Mouse (Mus musculus) embryonic facial prominence, embryonic 11.5 days (tissue): ENCODE measurements around the gene Fez2. TPM values are rescaled to one million over a fixed set of nuclear protein-coding genes. Genes with fewer than 3 reads are reported as not detected.

Experiments
- ATAC-seq: fragments of 200-750 bp; cut with Nextera tagmentation; replicated peaks from 2 replicates; pipeline ENCODE4 v1.8.0; 2017; ENCODE audit warnings: low read depth; ENCODE audit not compliant: insufficient number of reproducible peaks, low FRiP score, low TSS enrichment
- DNase-seq: peaks from one replicate; pipeline ENCODE4 v3.0.0-alpha.2; 2015; ENCODE audit warnings: low spot score
- H3K27ac ChIP-seq: fragments of 300-500 bp; sonication (generic); replicated peaks from 2 replicates; pipeline ENCODE4 v1.5.1; 2014; ENCODE audit warnings: mild to moderate bottlenecking, low read depth, low read length, control low read depth
- H3K27me3 ChIP-seq: fragments of 300-500 bp; sonication (generic); 2 replicates; pipeline ENCODE4 v1.6.1; 2014; ENCODE audit warnings: mild to moderate bottlenecking, low read length, moderate library complexity, mixed read lengths; ENCODE audit not compliant: control insufficient read depth, insufficient read depth
- H3K36me3 ChIP-seq: fragments of 300-500 bp; sonication (generic); replicated peaks from 2 replicates; pipeline ENCODE4 v1.6.1; 2014; ENCODE audit warnings: low read depth, mild to moderate bottlenecking, low read length, moderate library complexity, mixed read lengths; ENCODE audit not compliant: control insufficient read depth, insufficient read depth
- H3K4me1 ChIP-seq: fragments of 300-500 bp; sonication (generic); 2 replicates; pipeline ENCODE4 v1.6.1; 2014; ENCODE audit warnings: low read length, mixed read lengths; ENCODE audit not compliant: control insufficient read depth, insufficient read depth
- H3K4me2 ChIP-seq: fragments of 300-500 bp; sonication (generic); 2 replicates; pipeline ENCODE4 v1.6.1; 2014; ENCODE audit warnings: low read depth, mild to moderate bottlenecking, control low read depth, low read length, moderate library complexity
- H3K4me3 ChIP-seq: fragments of 300-500 bp; sonication (generic); 2 replicates; pipeline ENCODE4 v1.5.1; 2014; ENCODE audit warnings: low read depth, low read length, control low read depth
- H3K9ac ChIP-seq: fragments of 300-500 bp; sonication (generic); replicated peaks from 2 replicates; pipeline ENCODE4 v1.6.1; 2014; ENCODE audit warnings: mild to moderate bottlenecking, control low read depth, low read length
- H3K9me3 ChIP-seq: fragments of 300-500 bp; sonication (generic); replicated peaks from 2 replicates; pipeline ENCODE4 v1.6.1; 2016; ENCODE audit warnings: mild to moderate bottlenecking, low read length, inconsistent platforms, mixed read lengths; ENCODE audit not compliant: control insufficient read depth
- WGBS: fragments of 180-500 bp; shearing (Covaris S2); extraction: QIAGEN DNeasy Blood & Tissue Kit; methylation state at CpG from one replicate; pipeline ENCODE4 v1.1.7; 2014; 5-methylcytosine and 5-hydroxymethylcytosine counted together
- polyA plus RNA-seq: library from polyadenylated mRNA; unstranded; fragments of >200 nt; fragmentation: Nextera tagmentation; extraction: Ambion mirVana; gene quantifications from 2 replicates; pipeline ENCODE4 v1.2.1, GENCODE M21; 2014

Fez2 gene
- polyA plus RNA-seq, 1 experiment from 2014 or later: 46.1 TPM

DNA sequence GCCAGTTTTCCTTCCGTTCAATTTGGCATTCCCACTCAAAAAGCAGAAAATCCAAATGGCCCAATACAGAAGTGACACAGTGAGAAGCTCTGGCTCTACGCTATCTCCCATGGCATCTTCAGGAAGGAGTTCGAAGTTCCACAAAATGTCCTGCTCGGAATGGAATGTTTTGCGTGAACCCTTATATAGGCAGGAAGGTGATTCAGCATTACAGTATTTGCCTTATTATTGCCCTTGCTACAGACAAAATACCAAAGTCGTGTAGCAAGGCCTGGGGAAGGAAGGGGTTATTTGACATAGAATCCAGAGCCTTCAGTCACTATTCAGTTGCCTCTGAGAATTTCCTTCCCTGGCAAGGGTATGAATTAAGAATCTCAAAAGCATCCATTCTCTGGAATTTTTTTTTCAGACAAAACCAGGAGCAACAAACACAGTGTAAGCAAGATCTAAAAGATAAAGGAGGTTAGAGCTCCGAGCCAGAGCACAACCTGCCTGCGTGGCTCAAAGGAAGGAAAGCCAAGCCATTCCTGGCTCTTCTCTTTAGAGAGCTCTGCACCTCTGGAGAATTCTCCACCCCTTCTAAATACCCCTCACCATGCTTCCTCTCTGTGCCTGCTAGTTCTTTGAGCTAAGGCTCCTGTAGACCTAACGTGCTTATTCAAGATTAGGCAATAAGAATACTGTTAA is 25.4 kb downstream of the Fez2 start:
- no peak for ATAC-seq
- DNase-seq: no peak
- no peak overlapping the region for H3K4me3 ChIP-seq
- no peak overlapping the region for H3K9ac ChIP-seq
- WGBS: 81% methylated on average over 9 of the region's 9 CpGs
- H3K27ac ChIP-seq: no peak overlapping the region
- no peaks in the 10 kb centered on the region for H3K36me3 ChIP-seq
- no peaks in the 10 kb centered on the region for H3K27me3 ChIP-seq
- no peaks in the 10 kb centered on the region for H3K9me3 ChIP-seq
- H3K4me1 ChIP-seq: no peaks in the 10 kb centered on the region
- no peak overlapping the region for H3K4me2 ChIP-seq

DNA sequence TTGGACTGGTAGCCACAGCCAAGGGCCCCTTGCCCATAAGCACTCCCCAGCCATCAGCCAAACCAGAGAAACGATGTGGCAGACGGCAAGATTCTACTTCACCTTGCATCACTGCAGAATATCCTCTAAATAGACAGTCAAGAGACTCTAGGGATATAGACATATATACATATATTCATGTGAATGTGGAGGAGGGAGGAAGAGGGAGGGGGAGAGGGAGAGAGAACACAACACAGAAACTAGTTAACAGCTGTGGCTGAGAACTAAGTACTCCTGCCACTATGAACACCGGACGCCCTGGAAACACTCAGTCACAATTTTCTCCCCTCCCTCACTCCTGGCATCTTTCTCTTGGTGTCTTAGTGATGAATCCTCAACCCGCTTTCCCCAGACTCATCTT is 28.4 kb downstream of the Fez2 start:
- H3K36me3 ChIP-seq: no peaks in the 10 kb centered on the region
- WGBS: 94% methylated on average over 5 of the region's 5 CpGs
- no peaks in the 10 kb centered on the region for H3K4me1 ChIP-seq
- no peak overlapping the region for H3K4me2 ChIP-seq
- ATAC-seq: no peak
- no peak overlapping the region for H3K4me3 ChIP-seq
- no peak for DNase-seq
- no peaks in the 10 kb centered on the region for H3K9me3 ChIP-seq
- no peaks in the 10 kb centered on the region for H3K27me3 ChIP-seq
- H3K9ac ChIP-seq: no peak overlapping the region
- no peak overlapping the region for H3K27ac ChIP-seq

DNA sequence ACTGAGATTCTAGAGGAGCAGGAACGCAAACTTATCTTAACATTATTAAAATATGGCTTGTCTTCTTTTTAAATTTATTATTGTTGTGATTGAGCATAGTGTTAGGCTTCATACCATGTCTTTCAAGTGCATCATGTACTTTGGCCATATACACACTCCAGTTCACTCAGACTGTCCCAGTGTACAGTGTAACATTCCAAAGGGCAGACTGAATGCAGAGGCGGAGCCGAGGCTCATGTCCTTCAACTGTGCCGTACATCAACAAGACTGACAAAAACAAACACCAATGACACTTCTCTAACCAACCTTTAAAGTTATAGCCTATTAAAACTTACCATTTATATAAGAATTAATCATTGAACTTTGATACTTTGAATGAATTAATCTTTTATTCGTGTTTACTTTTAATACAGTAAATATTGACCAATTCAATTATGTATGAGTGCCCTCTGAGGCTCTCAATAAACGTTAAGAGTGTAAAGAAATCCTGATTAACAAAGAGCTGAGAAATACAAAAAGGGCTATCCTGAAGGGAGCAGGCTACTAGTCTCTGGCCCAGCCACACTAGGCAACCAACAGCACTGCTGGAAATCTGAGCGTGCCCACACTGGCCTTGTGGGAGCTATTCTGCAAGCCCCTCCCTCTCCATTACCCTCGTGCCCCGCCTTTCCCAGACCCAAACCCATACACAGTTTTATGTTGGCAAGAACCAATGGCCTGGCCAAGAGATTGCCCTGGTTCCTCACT is 29.7 kb downstream of the Fez2 start:
- DNase-seq: no peak
- no peaks in the 10 kb centered on the region for H3K27me3 ChIP-seq
- H3K9me3 ChIP-seq: no peaks in the 10 kb centered on the region
- no peaks in the 10 kb centered on the region for H3K4me1 ChIP-seq
- H3K9ac ChIP-seq: no peak overlapping the region
- H3K4me2 ChIP-seq: no peak overlapping the region
- 85% methylated on average over 9 of the region's 9 CpGs for WGBS
- H3K4me3 ChIP-seq: no peak overlapping the region
- no peak for ATAC-seq
- H3K27ac ChIP-seq: no peak overlapping the region
- no peaks in the 10 kb centered on the region for H3K36me3 ChIP-seq

DNA sequence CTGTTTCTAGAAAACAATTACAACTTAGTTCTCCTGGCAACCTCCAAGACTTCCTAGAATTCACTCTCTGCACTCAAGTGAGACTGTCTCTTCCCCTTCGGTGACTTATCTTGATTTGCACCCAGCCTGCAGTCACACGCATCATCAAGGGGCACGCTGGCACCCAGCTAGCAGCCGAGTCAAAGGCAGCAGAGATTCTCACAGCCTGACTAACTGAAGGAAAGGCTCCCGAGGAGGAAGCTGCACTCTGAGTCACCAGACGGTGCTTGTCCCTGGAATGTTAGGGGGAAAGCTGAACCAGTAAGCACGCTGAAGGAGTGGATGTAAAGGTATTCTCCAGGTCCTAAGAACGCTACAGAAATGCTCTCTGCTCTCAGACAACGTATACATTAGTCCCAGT is 30.3 kb downstream of the Fez2 start:
- Histone ChIP-seq H3K36me3 (no peaks in the 10 kb centered on the region), H3K9me3 (no peaks in the 10 kb centered on the region), H3K4me3 (no peak overlapping the region), H3K4me1 (no peaks in the 10 kb centered on the region), H3K9ac (no peak overlapping the region), H3K27ac (no peak overlapping the region), H3K4me2 (no peak overlapping the region), H3K27me3 (no peaks in the 10 kb centered on the region)
- DNase-seq (no peak), ATAC-seq (no peak)
- 77% methylated on average over 9 of the region's 9 CpGs for WGBS

DNA sequence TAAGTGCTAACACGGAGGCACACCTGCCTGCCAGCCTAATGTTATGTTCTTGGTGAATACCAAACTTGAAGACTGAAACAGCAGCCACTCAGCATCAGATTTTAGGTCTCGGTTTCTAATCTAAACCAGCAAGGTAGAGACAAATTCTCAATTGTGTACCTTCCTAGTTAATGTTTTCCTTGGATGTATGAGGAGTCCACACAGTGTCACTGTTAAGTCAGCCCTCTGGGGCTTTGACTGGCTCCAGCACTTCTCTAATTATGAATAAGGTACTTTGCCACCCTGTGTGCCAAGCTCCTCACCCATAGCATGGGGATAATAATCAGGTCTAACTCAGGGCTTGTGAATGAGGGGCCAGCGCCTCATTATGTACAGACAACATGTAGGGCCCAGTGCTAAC is 35.6 kb downstream of the Fez2 start:
- no peak overlapping the region for H3K9ac ChIP-seq
- no peaks in the 10 kb centered on the region for H3K9me3 ChIP-seq
- no peaks in the 10 kb centered on the region for H3K4me1 ChIP-seq
- 95% methylated on average over 3 of the region's 3 CpGs for WGBS
- H3K27ac ChIP-seq: no peak overlapping the region
- no peaks in the 10 kb centered on the region for H3K27me3 ChIP-seq
- H3K4me3 ChIP-seq: no peak overlapping the region
- no peak for DNase-seq
- H3K36me3 ChIP-seq: no peaks in the 10 kb centered on the region
- no peak for ATAC-seq
- H3K4me2 ChIP-seq: no peak overlapping the region

DNA sequence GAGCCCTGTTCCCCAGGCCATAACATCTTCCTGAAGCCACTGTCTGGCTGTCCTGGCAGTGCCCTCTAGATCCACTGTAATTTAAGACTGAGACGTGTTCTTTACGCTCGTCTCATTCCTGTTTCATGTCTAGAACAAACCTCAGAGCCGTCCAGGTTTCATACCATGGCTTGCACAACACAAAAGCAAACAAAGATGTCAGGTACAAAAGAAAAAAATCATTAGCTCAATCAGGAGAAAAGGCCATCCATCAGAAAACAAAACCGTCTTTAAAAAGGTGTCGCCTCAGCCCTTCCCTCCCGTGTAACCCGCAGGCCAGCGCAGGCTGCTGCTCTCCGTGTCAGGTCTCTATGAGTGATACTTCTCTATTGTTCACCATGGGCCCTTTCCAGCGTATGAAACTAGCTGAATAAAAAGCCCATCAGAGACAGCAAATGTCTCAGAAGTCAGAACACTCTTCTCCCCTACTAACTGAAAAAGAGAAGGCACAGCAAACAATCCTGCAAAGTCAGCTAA is 38.2 kb downstream of the Fez2 start:
- Histone ChIP-seq H3K36me3 (no peaks in the 10 kb centered on the region), H3K4me2 (no peak overlapping the region), H3K4me3 (no peak overlapping the region), H3K9ac (no peak overlapping the region), H3K27me3 (no peaks in the 10 kb centered on the region), H3K4me1 (no peaks in the 10 kb centered on the region), H3K9me3 (no peaks in the 10 kb centered on the region), H3K27ac (no peak overlapping the region)
- WGBS: 86% methylated on average over 11 of the region's 11 CpGs
- no peak for ATAC-seq
- DNase-seq: no peak

DNA sequence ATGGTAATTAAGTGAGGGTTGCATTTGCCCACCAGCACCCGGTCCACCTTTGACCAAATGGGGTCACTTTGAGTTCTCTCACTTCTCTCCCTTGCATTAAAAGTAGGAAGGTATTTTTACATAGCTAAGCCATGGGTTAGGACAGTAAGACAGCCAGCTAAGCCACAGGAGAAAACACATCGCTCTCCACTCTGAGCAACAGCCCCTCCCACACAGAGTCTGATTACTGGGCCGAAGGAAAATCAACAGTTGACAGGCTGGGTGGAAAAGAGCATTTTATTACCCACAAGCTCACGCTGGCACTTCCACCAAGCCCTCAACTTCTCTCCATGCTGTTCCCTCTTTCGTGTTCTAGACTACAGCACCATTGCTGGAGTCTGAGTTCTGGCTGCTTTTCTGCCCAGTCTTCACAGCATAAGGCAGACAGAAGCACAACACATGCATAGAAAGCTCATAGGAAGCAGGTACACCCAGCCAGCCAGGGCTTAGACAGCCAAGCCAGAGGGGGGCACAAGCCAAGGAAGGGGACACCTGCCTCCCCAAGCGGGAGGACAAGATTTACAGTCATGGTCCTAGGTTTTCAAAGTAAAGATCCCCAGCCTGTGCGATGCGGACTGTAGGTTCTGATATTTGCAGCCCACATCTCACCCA is 38.7 kb downstream of the Fez2 start:
- no peaks in the 10 kb centered on the region for H3K36me3 ChIP-seq
- no peaks in the 10 kb centered on the region for H3K4me1 ChIP-seq
- no peak overlapping the region for H3K4me3 ChIP-seq
- H3K9ac ChIP-seq: no peak overlapping the region
- no peaks in the 10 kb centered on the region for H3K9me3 ChIP-seq
- no peak overlapping the region for H3K27ac ChIP-seq
- WGBS: 87% methylated on average over 8 of the region's 8 CpGs
- ATAC-seq: no peak
- H3K27me3 ChIP-seq: no peaks in the 10 kb centered on the region
- DNase-seq: no peak
- no peak overlapping the region for H3K4me2 ChIP-seq

DNA sequence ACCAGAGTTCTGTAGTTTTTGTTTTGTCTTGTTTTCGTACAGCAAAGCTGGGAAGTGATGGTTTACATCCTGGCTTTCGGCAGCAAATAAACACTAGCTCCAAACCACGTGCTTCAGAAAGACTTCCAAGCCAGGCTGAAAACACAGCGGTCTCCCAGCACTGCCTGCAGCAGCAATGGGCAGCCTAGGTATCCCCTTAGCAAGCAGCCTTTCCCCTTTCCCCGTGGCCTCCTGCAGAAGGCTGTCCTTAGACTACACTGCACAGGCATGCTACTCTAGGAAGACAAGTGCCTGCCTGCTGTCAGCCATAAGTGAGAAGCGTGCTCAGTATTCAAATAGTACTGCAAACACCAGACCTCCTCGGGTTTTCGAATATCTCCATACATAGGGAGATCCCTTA is 41.4 kb downstream of the Fez2 start:
- DNase-seq (no peak), ATAC-seq (no peak)
- 77% methylated on average over 8 of the region's 8 CpGs for WGBS
- H3K9me3 ChIP-seq: no peaks in the 10 kb centered on the region
- H3K4me3 ChIP-seq: no peak overlapping the region
- no peaks in the 10 kb centered on the region for H3K4me1 ChIP-seq
- no peak overlapping the region for H3K4me2 ChIP-seq
- no peaks in the 10 kb centered on the region for H3K27me3 ChIP-seq
- no peak overlapping the region for H3K27ac ChIP-seq
- no peaks in the 10 kb centered on the region for H3K36me3 ChIP-seq
- H3K9ac ChIP-seq: no peak overlapping the region
